Mouse (Mus musculus): Measurements from ENCODE around the gene Kcnh8. TPM values are rescaled to one million over a fixed set of nuclear protein-coding genes. Genes with fewer than 3 reads are reported as not detected.

Kcnh8 gene
- 4.2 and 4.8 TPM in 2 replicates for polyA plus RNA-seq (2015; fragmentation: Nextera tagmentation; extraction: Ambion mirVana)

GRCm38 (mm10) chr17:52602093-52602780 is at the start of gene Kcnh8:
Gene Kcnh8 (plus strand): TSS chr17:52602709.
- peak within 1 kb of the TSS; percentile 97 for H3K4me2 ChIP-seq
- peak within 1 kb of the TSS; percentile 57 for H3K4me3 ChIP-seq
- no peaks in the 10 kb centered on the region for H3K36me3 ChIP-seq
- H3K27ac ChIP-seq (replicated peaks): peak within 1 kb of the TSS; percentile 96
- peak; percentile 61 for ATAC-seq (ENCODE audit: low FRiP score, low read depth)
- H3K9ac ChIP-seq: peak within 1 kb of the TSS; percentile 94
- under 1% methylated on average over 40 of the region's 40 CpGs for WGBS
- no peaks in the 10 kb centered on the region for H3K9me3 ChIP-seq
- no peaks in the 10 kb centered on the region for H3K27me3 ChIP-seq
- peaks cover 14% of the 10 kb centered on the region for H3K4me1 ChIP-seq (replicated peaks)

GRCm38 (mm10) chr17:52559961-52560720 is 42.4 kb upstream of the Kcnh8 start:
- Histone ChIP-seq H3K9me3 (no peaks in the 10 kb centered on the region), H3K9ac (no peak overlapping the region), H3K27me3 (no peaks in the 10 kb centered on the region), H3K36me3 (no peaks in the 10 kb centered on the region), H3K4me1 (replicated peaks) (peaks cover 2% of the 10 kb centered on the region; the same call in 1 of the 2 replicates), H3K4me3 (peak overlapping the region; percentile 4; the same call in 1 of the 2 replicates), H3K27ac (replicated peaks) (no peak overlapping the region), H3K4me2 (peak overlapping the region; percentile 42)
- 31% methylated on average over 13 of the region's 13 CpGs for WGBS
- ATAC-seq (ENCODE audit: low FRiP score, low read depth): peak; percentile 92

GRCm38 (mm10) chr17:52565467-52566155 is 36.9 kb upstream of the Kcnh8 start:
- Histone ChIP-seq H3K27ac (replicated peaks) (no peak overlapping the region), H3K9me3 (no peaks in the 10 kb centered on the region), H3K36me3 (no peaks in the 10 kb centered on the region), H3K4me1 (replicated peaks) (no peaks in the 10 kb centered on the region), H3K4me2 (no peak overlapping the region), H3K27me3 (no peaks in the 10 kb centered on the region), H3K9ac (no peak overlapping the region), H3K4me3 (no peak overlapping the region)
- ATAC-seq (ENCODE audit: low FRiP score, low read depth): no peak
- 67% methylated on average over 4 of the region's 4 CpGs for WGBS

GRCm38 (mm10) chr17:52569584-52570270 is 32.8 kb upstream of the Kcnh8 start:
- WGBS: 51% methylated on average over 4 of the region's 4 CpGs
- Histone ChIP-seq H3K4me2 (no peak overlapping the region), H3K9ac (no peak overlapping the region), H3K4me1 (replicated peaks) (no peaks in the 10 kb centered on the region), H3K4me3 (no peak overlapping the region), H3K27me3 (no peaks in the 10 kb centered on the region), H3K27ac (replicated peaks) (no peak overlapping the region), H3K36me3 (no peaks in the 10 kb centered on the region), H3K9me3 (no peaks in the 10 kb centered on the region)
- ATAC-seq (ENCODE audit: low FRiP score, low read depth): peak; percentile 91

- Histone ChIP-seq H3K9me3 (no peaks in the 10 kb centered on the region), H3K36me3 (no peaks in the 10 kb centered on the region), H3K4me3 (no peak overlapping the region), H3K4me1 (replicated peaks) (no peaks in the 10 kb centered on the region), H3K9ac (no peak overlapping the region), H3K4me2 (no peak overlapping the region), H3K27me3 (no peaks in the 10 kb centered on the region), H3K27ac (replicated peaks) (no peak overlapping the region)
- no peak for ATAC-seq (ENCODE audit: low FRiP score, low read depth)
- 38% methylated on average over 4 of the region's 4 CpGs for WGBS
Measured at GRCm38 (mm10) chr17:52572229-52572628, 30.3 kb upstream of the Kcnh8 start.

- H3K36me3 ChIP-seq: no peaks in the 10 kb centered on the region
- 85% methylated on average over 5 of the region's 5 CpGs for WGBS
- H3K4me1 ChIP-seq (replicated peaks): no peaks in the 10 kb centered on the region
- H3K9ac ChIP-seq: no peak overlapping the region
- H3K4me3 ChIP-seq: no peak overlapping the region
- no peak overlapping the region for H3K27ac ChIP-seq (replicated peaks)
- no peaks in the 10 kb centered on the region for H3K9me3 ChIP-seq
- ATAC-seq (ENCODE audit: low FRiP score, low read depth): no peak
- H3K4me2 ChIP-seq: no peak overlapping the region
- H3K27me3 ChIP-seq: no peaks in the 10 kb centered on the region
Measured at GRCm38 (mm10) chr17:52591503-52592194, 10.9 kb upstream of the Kcnh8 start.

GRCm38 (mm10) chr17:52599141-52599540 is 3.4 kb upstream of the Kcnh8 start:
- Histone ChIP-seq H3K4me3 (no peak overlapping the region), H3K4me1 (replicated peaks) (peaks cover 12% of the 10 kb centered on the region), H3K27me3 (no peaks in the 10 kb centered on the region), H3K36me3 (no peaks in the 10 kb centered on the region), H3K9me3 (no peaks in the 10 kb centered on the region), H3K27ac (replicated peaks) (no peak overlapping the region), H3K9ac (no peak overlapping the region), H3K4me2 (no peak overlapping the region)
- 84% methylated on average over 3 of the region's 3 CpGs for WGBS
- ATAC-seq (ENCODE audit: low FRiP score, low read depth): no peak

GRCm38 (mm10) chr17:52600882-52601371 is 1.6 kb upstream of the Kcnh8 start:
- ATAC-seq (ENCODE audit: low FRiP score, low read depth): peak; percentile 96
- 2% methylated on average over 20 of the region's 22 CpGs for WGBS
- Histone ChIP-seq H3K9ac (peak overlapping the region; percentile 94), H3K4me3 (peak overlapping the region; percentile 57), H3K4me2 (peak overlapping the region; percentile 97), H3K36me3 (no peaks in the 10 kb centered on the region), H3K27ac (replicated peaks) (peak overlapping the region; percentile 96), H3K9me3 (no peaks in the 10 kb centered on the region), H3K4me1 (replicated peaks) (peaks cover 14% of the 10 kb centered on the region), H3K27me3 (no peaks in the 10 kb centered on the region)

- Histone ChIP-seq H3K27ac (replicated peaks) (peak overlapping the region; percentile 96), H3K4me2 (peak overlapping the region; percentile 97), H3K9ac (peak overlapping the region; percentile 94), H3K9me3 (no peaks in the 10 kb centered on the region), H3K4me1 (replicated peaks) (peaks cover 14% of the 10 kb centered on the region), H3K4me3 (peak overlapping the region; percentile 57), H3K36me3 (no peaks in the 10 kb centered on the region), H3K27me3 (no peaks in the 10 kb centered on the region)
- ATAC-seq (ENCODE audit: low FRiP score, low read depth): no peak
- 1% methylated on average over 14 of the region's 14 CpGs for WGBS
Measured at GRCm38 (mm10) chr17:52602781-52603170, 267 bp downstream of the Kcnh8 start.

- Histone ChIP-seq H3K9me3 (no peaks in the 10 kb centered on the region), H3K4me1 (replicated peaks) (peaks cover 14% of the 10 kb centered on the region), H3K36me3 (no peaks in the 10 kb centered on the region), H3K27ac (replicated peaks) (no peak overlapping the region), H3K4me2 (peak overlapping the region; percentile 97), H3K4me3 (peak overlapping the region; percentile 57), H3K9ac (peak overlapping the region; percentile 94; the same call in 1 of the 2 replicates), H3K27me3 (no peaks in the 10 kb centered on the region)
- 5% methylated on average over 5 of the region's 5 CpGs for WGBS
- no peak for ATAC-seq (ENCODE audit: low FRiP score, low read depth)
Measured at GRCm38 (mm10) chr17:52603411-52603810, 902 bp downstream of the Kcnh8 start.

GRCm38 (mm10) chr17:52611382-52611781 is 8.9 kb downstream of the Kcnh8 start:
- Histone ChIP-seq H3K4me2 (no peak overlapping the region), H3K4me1 (replicated peaks) (no peaks in the 10 kb centered on the region), H3K4me3 (no peak overlapping the region), H3K9ac (no peak overlapping the region), H3K27ac (replicated peaks) (no peak overlapping the region), H3K9me3 (no peaks in the 10 kb centered on the region), H3K27me3 (no peaks in the 10 kb centered on the region), H3K36me3 (no peaks in the 10 kb centered on the region)
- no peak for ATAC-seq (ENCODE audit: low FRiP score, low read depth)
- 57% methylated on average over 4 of the region's 4 CpGs for WGBS

All from hindbrain, embryonic 15.5 days (tissue).